Mouse (Mus musculus): ENCODE results near the gene Gm10638. TPM values are rescaled to one million over a fixed set of nuclear protein-coding genes. Genes with fewer than 3 reads are reported as not detected.

The Gm10638 gene
- total RNA-seq, 2 experiments from 2014 or later, result 3.0 to 3.8 TPM

DNA sequence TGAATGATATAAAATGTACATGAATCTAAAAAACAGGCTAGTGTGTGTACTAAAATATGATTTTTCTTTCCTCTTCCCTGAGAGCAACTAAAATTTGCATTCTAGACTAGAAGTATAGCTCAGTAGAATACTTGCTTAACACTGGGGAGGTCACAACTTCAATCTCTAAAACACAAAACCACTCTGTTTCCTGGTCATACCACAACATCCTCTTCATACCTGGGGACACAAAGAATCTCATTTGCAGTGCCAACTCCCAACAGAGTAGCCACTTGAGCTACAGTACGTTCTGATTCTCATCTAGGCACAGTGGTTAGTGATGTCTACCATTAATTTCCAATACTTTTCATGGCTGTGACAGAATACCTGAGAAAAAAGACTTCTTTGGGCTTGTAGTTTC lies 26.1 kb upstream of the Gm10638 start:
- DNase-seq (ENCODE audit: extremely low spot score in 1 of 2, low spot score in 2 of 2), result no peak
- no peak overlapping the region for H3K27ac ChIP-seq
- intact Hi-C loops (cut with DNase I), result no loop called here
- no peak for TF ChIP-seq CTCF (IDR thresholded peaks at IDR 0.05)
- no peak overlapping the region for H3K4me3 ChIP-seq

DNA sequence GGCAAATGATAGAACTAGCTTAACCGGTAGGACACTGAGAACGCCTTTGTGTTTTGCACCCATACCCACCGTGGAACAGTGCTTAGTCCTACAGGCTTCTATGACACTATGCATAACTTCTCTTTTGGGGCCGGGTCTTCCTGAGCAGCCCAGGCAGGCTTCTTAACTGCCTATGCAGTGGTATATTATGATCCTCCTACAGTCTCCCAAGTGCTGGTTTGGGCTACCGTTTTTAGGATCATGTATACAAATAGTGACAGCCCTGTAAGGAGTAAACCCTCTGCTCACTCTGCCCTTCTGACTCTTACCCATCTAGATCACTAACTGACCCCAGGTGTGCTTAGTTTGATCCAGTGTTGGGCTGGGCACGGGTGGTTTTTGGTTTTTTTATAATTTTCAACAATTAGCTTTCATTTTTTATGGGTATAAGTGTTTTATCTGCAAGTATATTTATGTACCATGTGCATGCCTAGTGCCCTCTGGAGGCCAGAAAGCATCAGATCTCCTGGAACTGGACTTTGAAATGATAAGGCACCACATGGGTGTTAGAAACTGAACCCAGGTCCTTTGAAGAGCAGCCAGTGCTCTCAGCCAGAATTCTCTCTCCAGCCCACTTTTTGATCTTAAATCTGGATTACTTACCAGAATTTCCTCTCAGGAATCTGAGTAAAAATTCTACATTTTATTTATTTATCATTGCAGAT lies 24.6 kb upstream of the Gm10638 start:
- no peak for DNase-seq (ENCODE audit: extremely low spot score in 1 of 2, low spot score in 2 of 2)
- Histone ChIP-seq H3K4me3 (no peak overlapping the region), H3K27ac (no peak overlapping the region)
- TF ChIP-seq CTCF (IDR thresholded peaks at IDR 0.05), result peak; percentile 55
- intact Hi-C loops (cut with DNase I), result no loop called here

DNA sequence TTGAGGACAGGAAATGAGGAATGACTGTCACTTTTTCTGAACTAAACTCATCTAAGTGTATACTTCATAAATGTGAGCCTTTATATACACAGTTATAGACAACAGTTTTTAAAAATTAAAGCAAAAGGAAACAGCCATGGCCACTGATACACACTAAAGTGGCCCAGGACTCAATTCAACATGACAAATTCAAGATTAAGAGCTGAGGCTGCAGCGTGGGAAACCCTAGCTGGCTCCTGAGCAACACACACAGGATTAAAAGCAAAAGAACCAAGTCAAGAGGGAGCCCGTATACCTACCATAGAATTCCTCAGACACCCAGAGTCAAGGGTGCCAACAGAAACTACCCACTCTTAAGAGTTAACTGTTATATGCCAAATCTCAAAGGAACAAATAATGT lies 24.0 kb upstream of the Gm10638 start:
- intact Hi-C loops (cut with DNase I), result no loop called here
- H3K27ac ChIP-seq, result no peak overlapping the region
- H3K4me3 ChIP-seq, result no peak overlapping the region
- DNase-seq (ENCODE audit: extremely low spot score in 1 of 2, low spot score in 2 of 2), result no peak
- TF ChIP-seq CTCF (IDR thresholded peaks at IDR 0.05), result no peak

DNA sequence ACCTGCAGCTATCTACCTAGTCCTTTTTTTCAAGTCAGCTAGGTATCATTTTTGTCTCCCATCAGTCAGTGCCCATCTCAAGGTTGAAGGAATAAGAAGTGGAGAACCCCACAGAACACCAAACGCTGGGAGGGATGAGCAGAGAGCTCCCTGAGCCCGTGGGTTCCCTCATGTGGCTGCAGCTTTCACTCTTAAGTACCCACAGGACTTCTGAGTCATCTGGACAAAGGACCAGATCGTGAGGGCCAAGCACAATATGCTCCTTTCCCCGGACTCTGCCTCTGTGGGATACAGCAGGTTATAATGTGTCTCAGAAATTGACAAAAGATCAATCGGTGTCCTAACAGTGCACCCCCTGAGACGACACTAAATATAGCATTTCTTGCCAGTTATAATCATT lies 18.5 kb upstream of the Gm10638 start:
- no peak for DNase-seq (ENCODE audit: extremely low spot score in 1 of 2, low spot score in 2 of 2)
- intact Hi-C loops (cut with DNase I), result no loop called here
- TF ChIP-seq CTCF (IDR thresholded peaks at IDR 0.05), result no peak
- no peak overlapping the region for H3K4me3 ChIP-seq
- no peak overlapping the region; the same call in 1 of the 2 replicates for H3K27ac ChIP-seq

DNA sequence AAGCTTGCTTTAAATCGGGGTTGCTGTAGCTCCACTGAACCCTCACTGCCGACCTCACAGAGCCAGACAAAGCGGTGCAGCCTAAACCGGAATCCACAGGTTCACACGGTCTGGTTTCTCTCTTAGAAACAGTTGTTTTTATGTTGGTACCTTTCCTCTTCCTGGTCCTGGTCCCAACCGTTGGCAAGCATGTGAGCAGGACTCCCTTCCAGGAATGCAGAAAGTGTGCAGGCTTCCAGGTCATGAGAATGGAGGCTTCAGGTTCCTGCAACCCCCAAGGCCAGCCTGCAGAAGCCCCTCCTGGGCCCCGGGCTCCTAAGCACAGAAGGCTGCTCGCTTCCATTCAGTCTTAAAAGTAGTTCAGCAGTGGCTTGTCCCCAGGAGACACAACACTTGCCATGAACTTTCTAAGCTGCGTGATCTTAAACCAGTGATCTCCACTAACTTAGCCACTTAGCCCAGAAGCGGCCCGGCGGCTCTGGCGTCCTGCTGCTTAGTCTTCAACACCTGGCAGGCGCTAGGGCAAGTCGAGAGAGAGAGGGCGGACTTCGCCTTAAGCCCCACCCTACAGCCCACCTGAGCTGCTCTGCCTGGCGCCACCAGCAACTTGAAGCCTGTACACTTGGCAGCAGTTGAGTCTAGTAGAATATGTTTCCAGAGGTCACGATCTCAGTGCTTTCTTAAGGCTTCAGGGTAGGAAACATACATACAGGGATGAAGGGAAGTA lies 17.1 kb upstream of the Gm10638 start:
- DNase-seq (ENCODE audit: extremely low spot score in 1 of 2, low spot score in 2 of 2), result no peak
- Histone ChIP-seq H3K27ac (peak overlapping the region; percentile 32; the same call in 1 of the 2 replicates), H3K4me3 (no peak overlapping the region)
- TF ChIP-seq CTCF (IDR thresholded peaks at IDR 0.05), result no peak
- intact Hi-C loops (cut with DNase I), result no loop called here

DNA sequence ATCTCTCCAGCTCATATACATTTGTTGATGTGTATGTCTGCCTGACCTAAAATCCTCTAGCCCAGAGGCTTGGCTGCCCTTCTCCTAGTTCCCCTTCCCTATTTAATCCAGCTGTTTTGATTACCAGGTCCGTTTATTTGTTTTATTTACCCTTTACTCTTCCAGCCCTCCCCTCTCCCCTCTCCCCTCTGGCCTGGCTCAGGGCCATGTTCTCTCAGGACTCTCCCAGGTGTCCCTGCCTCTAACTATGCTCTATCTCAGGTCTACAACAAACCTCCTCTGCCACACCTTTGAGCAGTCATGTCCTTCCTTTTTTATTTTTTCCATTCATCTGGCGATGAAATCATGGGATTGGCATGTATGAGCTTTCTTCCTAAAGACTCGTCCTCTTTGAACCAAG lies 15.2 kb upstream of the Gm10638 start:
- no peak for DNase-seq (ENCODE audit: extremely low spot score in 1 of 2, low spot score in 2 of 2)
- intact Hi-C loops (cut with DNase I), result no loop called here
- no peak overlapping the region for H3K4me3 ChIP-seq
- peak overlapping the region; percentile 44 for H3K27ac ChIP-seq
- TF ChIP-seq CTCF (IDR thresholded peaks at IDR 0.05), result no peak

DNA sequence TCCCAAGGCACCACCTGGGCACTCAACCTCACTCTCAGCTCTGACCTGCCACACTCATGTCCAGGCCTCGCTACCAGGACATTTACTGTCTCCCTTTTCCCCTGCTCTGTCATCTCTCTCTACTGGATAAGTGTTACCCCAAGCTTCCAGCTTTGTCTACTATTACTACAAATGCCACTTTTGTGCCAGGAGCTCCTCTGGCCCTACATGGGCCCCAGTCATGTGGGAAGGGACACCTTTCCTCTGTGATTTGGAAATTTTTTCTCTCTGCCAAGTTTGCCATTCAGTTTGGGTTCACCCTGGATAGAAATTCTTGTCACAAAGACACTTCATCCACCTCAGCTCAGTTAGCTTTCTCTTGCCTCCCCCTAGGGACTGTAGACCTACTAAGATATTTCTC lies 14.6 kb upstream of the Gm10638 start:
- no peak for TF ChIP-seq CTCF (IDR thresholded peaks at IDR 0.05)
- peak overlapping the region; percentile 44; the same call in 1 of the 2 replicates for H3K27ac ChIP-seq
- intact Hi-C loops (cut with DNase I), result no loop called here
- no peak for DNase-seq (ENCODE audit: extremely low spot score in 1 of 2, low spot score in 2 of 2)
- no peak overlapping the region for H3K4me3 ChIP-seq

DNA sequence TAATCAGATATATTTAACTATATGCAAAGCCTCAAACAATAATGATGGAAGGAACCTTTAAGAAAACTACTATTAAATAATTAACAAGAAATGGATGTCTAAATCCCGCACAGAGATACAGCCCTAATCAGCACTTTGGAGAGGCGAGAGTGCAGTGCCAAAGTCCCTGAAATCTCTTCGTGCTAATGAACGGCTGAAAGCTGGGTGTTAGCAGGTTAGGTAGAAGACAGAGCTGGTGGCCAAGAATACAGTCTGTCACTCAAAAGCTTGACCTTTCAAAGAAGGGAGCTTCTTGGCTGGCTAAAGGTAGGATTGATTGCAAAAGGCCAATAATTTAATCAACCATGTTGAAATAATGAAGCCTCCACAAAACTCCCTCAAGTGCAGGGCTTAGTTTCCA lies 11.3 kb upstream of the Gm10638 start:
- TF ChIP-seq CTCF (IDR thresholded peaks at IDR 0.05), result no peak
- intact Hi-C loops (cut with DNase I), result no loop called here
- DNase-seq (ENCODE audit: extremely low spot score in 1 of 2, low spot score in 2 of 2), result no peak
- H3K27ac ChIP-seq, result no peak overlapping the region
- H3K4me3 ChIP-seq, result no peak overlapping the region

DNA sequence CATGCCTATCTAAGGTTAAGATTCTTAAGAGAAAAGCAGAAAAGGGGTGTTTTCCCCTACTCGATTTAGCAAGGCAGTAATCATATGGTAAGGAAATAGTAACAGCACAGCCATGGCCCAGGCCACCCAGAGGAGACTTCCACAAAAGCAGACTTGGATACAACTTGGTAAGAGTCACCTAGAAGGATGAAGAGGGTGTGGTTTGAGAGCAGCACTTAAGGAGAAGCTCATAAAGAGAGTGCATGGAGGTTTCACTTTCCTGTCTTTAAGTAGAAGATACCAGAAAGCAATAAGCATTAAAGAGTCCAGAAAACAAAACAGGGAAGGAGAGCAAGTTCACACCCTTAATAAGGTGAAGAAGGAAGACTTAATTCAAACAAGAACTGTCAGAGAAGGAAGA lies 10.5 kb upstream of the Gm10638 start:
- no peak overlapping the region for H3K27ac ChIP-seq
- TF ChIP-seq CTCF (IDR thresholded peaks at IDR 0.05), result no peak
- no peak overlapping the region for H3K4me3 ChIP-seq
- DNase-seq (ENCODE audit: extremely low spot score in 1 of 2, low spot score in 2 of 2), result no peak
- intact Hi-C loops (cut with DNase I), result no loop called here

DNA sequence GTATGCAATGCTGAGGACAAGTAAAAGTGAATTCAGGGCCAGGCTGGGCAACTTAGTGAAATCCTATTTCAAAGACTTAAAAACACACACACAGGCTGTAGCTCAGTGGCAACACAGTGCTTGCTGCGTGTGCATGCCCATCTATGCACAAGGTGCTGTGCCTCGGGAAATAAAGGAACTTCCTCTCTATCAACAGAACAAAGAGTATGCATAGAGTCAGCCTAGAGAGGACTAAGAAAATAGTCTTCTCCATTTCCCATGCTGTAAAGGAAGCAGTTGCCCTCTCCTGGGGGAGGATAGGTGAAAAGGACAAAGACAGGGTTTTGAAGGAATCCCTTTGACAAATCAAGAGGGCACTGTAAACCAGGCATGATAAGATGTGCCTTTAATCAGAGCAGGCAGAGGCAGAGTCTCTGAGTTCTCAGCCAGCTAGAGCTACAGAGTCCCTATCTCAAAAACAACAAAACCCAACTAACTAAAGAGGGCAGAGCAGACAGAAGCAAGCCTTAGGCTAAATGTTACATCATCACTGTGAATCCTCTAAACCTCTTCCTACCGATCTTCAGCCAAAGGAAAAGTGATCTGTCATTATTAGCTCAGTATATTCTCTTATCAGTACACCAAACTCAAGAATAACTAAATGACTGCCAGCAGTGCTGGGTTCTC lies 9.9 kb upstream of the Gm10638 start:
- no peak for DNase-seq (ENCODE audit: extremely low spot score in 1 of 2, low spot score in 2 of 2)
- Histone ChIP-seq H3K27ac (no peak overlapping the region), H3K4me3 (no peak overlapping the region)
- no peak for TF ChIP-seq CTCF (IDR thresholded peaks at IDR 0.05)
- intact Hi-C loops (cut with DNase I), result no loop called here

DNA sequence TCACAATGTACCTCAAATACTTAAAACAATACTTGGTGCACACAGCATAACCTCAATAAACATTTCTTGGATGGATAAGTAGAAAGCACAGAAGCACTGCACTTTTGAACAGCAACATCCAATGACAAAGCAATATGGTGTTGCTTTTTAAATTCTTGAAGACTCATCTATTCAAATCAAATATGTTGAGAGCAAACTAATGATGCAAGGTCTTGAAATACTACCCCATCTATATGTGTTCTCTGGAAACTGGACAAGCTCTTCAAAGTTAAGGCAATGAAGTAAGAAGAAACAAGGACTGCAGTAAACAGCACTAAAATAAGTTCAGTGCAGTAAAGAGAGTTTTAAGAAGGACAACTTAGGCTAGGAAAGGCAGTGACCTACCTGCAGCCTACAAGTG lies 4.6 kb upstream of the Gm10638 start:
- no peak for DNase-seq (ENCODE audit: extremely low spot score in 1 of 2, low spot score in 2 of 2)
- intact Hi-C loops (cut with DNase I), result no loop called here
- no peak for TF ChIP-seq CTCF (IDR thresholded peaks at IDR 0.05)
- H3K4me3 ChIP-seq, result no peak overlapping the region
- H3K27ac ChIP-seq, result no peak overlapping the region

DNA sequence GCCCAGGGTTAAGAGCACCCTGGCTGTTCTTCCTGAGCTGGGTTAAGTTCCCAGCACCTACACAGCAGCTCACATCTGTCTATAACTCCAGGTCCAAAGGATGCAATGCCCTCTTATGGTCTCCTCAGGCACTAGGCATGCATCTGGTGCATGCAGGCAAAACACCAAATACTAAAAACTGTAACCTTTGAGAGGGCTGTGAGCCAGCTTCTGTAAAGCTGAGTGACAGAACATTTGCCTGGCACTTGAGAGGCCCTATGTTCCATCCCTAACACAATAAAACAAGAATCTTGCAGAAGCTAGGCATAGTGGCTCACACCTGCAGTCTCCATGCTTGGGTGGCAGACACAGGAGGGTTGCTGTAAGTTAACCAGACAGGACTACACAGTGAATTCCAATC lies 3.9 kb upstream of the Gm10638 start:
- no peak for TF ChIP-seq CTCF (IDR thresholded peaks at IDR 0.05)
- no peak overlapping the region for H3K27ac ChIP-seq
- DNase-seq (ENCODE audit: extremely low spot score in 1 of 2, low spot score in 2 of 2), result no peak
- intact Hi-C loops (cut with DNase I), result no loop called here
- no peak overlapping the region for H3K4me3 ChIP-seq
